Mouse (Mus musculus) neural tube, embryonic 15.5 days (tissue): Measurements from ENCODE around the gene AU022252. TPM values are rescaled to one million over a fixed set of nuclear protein-coding genes. Genes with fewer than 3 reads are reported as not detected.

Experiments used
- ATAC-seq: fragments of 200-750 bp; cut with Nextera tagmentation; 2 replicates; pipeline ENCODE4 v1.8.0; 2017; ENCODE audit warnings: mild to moderate bottlenecking, moderate TSS enrichment, moderate library complexity; ENCODE audit not compliant: low FRiP score
- H3K27ac ChIP-seq: fragments of 300-500 bp; sonication (generic); replicated peaks from 2 replicates; pipeline ENCODE4 v1.5.1; 2015; ENCODE audit warnings: mild to moderate bottlenecking, inconsistent platforms
- H3K27me3 ChIP-seq: fragments of 300-500 bp; sonication (generic); replicated peaks from 2 replicates; pipeline ENCODE4 v1.6.1; 2015; ENCODE audit warnings: inconsistent platforms
- H3K36me3 ChIP-seq: fragments of 300-500 bp; sonication (generic); 2 replicates; pipeline ENCODE4 v1.6.1; 2015; ENCODE audit warnings: inconsistent platforms
- H3K4me1 ChIP-seq: fragments of 300-500 bp; sonication (generic); 2 replicates; pipeline ENCODE4 v1.6.1; 2015; ENCODE audit warnings: inconsistent platforms
- H3K4me2 ChIP-seq: fragments of 300-500 bp; sonication (generic); 2 replicates; pipeline ENCODE4 v1.6.1; 2015; ENCODE audit warnings: inconsistent platforms, mild to moderate bottlenecking, moderate library complexity
- H3K4me3 ChIP-seq: fragments of 300-500 bp; sonication (generic); replicated peaks from 2 replicates; pipeline ENCODE4 v1.5.1; 2015; ENCODE audit warnings: mild to moderate bottlenecking, inconsistent platforms
- H3K9ac ChIP-seq: fragments of 300-500 bp; sonication (generic); replicated peaks from 2 replicates; pipeline ENCODE4 v1.6.1; 2015; ENCODE audit warnings: mild to moderate bottlenecking, inconsistent platforms
- H3K9me3 ChIP-seq: fragments of 300-500 bp; sonication (generic); replicated peaks from 2 replicates; pipeline ENCODE4 v1.6.1; 2016; ENCODE audit warnings: inconsistent platforms
- WGBS: fragments of 180-500 bp; shearing (Covaris S2); methylation state at CpG from one replicate; pipeline ENCODE4 v1.1.7; 2015; ENCODE audit warnings: mixed read lengths; 5-methylcytosine and 5-hydroxymethylcytosine counted together
- polyA plus RNA-seq: library from polyadenylated mRNA; unstranded; fragments of >200 nt; fragmentation: Nextera tagmentation; extraction: Ambion mirVana; gene quantifications from 2 replicates; pipeline ENCODE4 v1.2.1, GENCODE M21; 2015

Gene AU022252
- polyA plus RNA-seq, 1 experiment from 2014 or later = 26.0 TPM

- Histone ChIP-seq H3K36me3 (peaks cover 14% of the 10 kb centered on the region), H3K4me1 (peaks cover 27% of the 10 kb centered on the region), H3K4me2 (peak overlapping the region; percentile 69), H3K4me3 (no peak overlapping the region), H3K9ac (no peak overlapping the region), H3K27ac (no peak overlapping the region), H3K9me3 (no peaks in the 10 kb centered on the region), H3K27me3 (no peaks in the 10 kb centered on the region)
- no peak for ATAC-seq
- 80% methylated on average over 6 of the region's 6 CpGs for WGBS
These were observed 34.4 kb downstream of the AU022252 start for GRCm38 (mm10) chr4:119198105-119198504.

DNA sequence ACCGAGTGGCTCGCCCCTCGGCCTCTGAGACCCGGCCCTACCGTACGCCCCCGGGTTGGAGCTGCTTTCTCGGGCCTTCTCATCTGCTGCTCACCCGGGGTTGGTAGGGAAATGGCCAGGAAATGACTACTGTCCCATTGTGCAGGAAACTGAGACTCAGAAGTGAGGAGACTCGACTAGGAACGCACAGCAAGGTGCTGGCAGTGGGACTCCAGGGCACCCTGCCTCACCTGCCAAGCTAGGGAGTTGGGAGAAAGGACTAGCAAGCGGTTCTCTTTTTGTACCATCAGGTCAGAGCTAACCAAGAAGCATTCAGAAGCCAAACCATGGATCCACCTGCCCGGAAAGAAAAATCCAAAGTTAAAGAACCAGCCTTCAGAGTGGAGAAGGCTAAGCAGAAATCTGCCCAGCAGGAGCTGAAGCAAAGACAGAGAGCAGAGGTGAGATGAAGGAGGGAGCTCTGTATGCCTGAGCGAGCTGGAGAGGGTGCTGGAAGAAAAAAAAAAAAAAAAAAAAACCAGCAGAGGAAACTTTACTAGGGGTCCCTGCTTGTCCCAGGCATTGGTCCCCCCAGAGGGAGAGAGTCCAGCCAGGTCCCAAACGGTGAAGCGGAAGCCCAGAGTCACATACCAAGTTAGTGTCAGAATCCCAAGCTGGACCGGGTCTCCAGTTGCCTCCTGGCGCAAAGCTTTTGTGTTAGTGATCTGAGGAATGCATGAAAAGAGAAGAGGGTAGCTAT, 36.8 kb downstream of the AU022252 start:
- WGBS = 6% methylated on average over 18 of the region's 18 CpGs
- Histone ChIP-seq H3K9me3 (no peaks in the 10 kb centered on the region), H3K4me1 (peaks cover 27% of the 10 kb centered on the region), H3K4me2 (peak overlapping the region; percentile 69), H3K27ac (peak overlapping the region; percentile 79), H3K27me3 (no peaks in the 10 kb centered on the region), H3K4me3 (peak overlapping the region; percentile 62), H3K36me3 (peaks cover 3% of the 10 kb centered on the region), H3K9ac (peak overlapping the region; percentile 69)
- ATAC-seq = peak; percentile 21

DNA sequence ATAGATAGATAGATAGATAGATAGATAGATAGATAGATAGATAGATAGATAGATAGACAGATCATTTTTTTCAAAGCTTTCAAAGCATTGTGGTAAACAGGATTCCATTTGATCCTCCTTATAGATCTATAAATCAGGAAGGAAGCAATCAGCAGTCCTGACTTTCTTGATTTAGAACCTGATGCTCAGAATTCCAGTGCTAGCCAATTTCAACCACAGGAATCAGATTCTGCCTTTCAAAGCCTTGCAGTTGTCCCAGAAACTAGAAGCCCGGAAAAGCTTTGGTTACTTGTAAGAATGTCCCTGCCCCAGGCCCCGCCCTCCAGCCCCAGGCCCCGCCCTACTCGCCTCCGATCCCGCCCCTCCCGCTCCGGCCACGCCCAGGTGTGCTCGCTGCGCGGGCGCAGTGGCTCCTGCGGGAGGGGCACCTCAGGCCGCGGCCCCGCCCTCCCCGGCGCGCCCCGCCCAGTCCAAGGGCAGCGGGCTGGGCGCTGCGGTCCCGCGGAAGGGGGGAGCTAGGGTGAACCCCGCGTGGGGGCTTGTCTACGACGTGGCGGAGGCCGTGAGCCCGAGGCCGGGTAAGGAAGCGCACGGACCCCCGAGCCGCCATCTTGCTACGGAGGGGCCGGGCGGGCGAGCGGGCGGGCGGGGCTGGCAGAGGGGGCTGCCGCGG, 37.5 kb downstream of the AU022252 start, which contains the start of gene Svbp:
Gene Svbp, plus strand, starts transcription at position 398 of the 673 bp plus-strand sequence.
- Histone ChIP-seq H3K27ac (peak within 1 kb of the TSS; percentile 79), H3K9me3 (no peaks in the 10 kb centered on the region), H3K27me3 (no peaks in the 10 kb centered on the region), H3K4me1 (peaks cover 27% of the 10 kb centered on the region), H3K4me3 (peak within 1 kb of the TSS; percentile 62), H3K36me3 (no peaks in the 10 kb centered on the region), H3K4me2 (peak within 1 kb of the TSS; percentile 69), H3K9ac (peak within 1 kb of the TSS; percentile 69)
- under 1% methylated on average over 41 of the region's 47 CpGs for WGBS
- ATAC-seq = peak; percentile 91

GRCm38 (mm10) chr4:119192757-119193156, 39.8 kb downstream of the AU022252 start:
- Histone ChIP-seq H3K4me1 (peaks cover 18% of the 10 kb centered on the region), H3K4me2 (no peak overlapping the region), H3K36me3 (no peaks in the 10 kb centered on the region), H3K4me3 (no peak overlapping the region), H3K27me3 (no peaks in the 10 kb centered on the region), H3K27ac (no peak overlapping the region), H3K9ac (no peak overlapping the region), H3K9me3 (no peaks in the 10 kb centered on the region)
- no peak for ATAC-seq
- 82% methylated on average over 4 of the region's 4 CpGs for WGBS

- Histone ChIP-seq H3K27me3 (no peaks in the 10 kb centered on the region), H3K4me1 (peaks cover 5% of the 10 kb centered on the region; the same call in 1 of the 2 replicates), H3K4me3 (no peak overlapping the region), H3K36me3 (no peaks in the 10 kb centered on the region), H3K9ac (no peak overlapping the region), H3K4me2 (no peak overlapping the region), H3K27ac (no peak overlapping the region), H3K9me3 (no peaks in the 10 kb centered on the region)
- WGBS = 66% methylated on average over 3 of the region's 3 CpGs
- ATAC-seq = no peak
These were observed 41.2 kb downstream of the AU022252 start for GRCm38 (mm10) chr4:119191273-119191672.

- H3K36me3 ChIP-seq = no peaks in the 10 kb centered on the region
- H3K4me2 ChIP-seq = no peak overlapping the region
- no peak overlapping the region for H3K4me3 ChIP-seq
- H3K27me3 ChIP-seq = no peaks in the 10 kb centered on the region
- WGBS = 89% methylated on average over 8 of the region's 8 CpGs
- H3K27ac ChIP-seq = no peak overlapping the region
- H3K9me3 ChIP-seq = no peaks in the 10 kb centered on the region
- ATAC-seq = no peak
- no peak overlapping the region for H3K9ac ChIP-seq
- H3K4me1 ChIP-seq = no peaks in the 10 kb centered on the region
These were observed 41.9 kb downstream of the AU022252 start for GRCm38 (mm10) chr4:119190618-119191017.

- Histone ChIP-seq H3K9ac (no peak within 1 kb of the TSS), H3K36me3 (no peaks in the 10 kb centered on the region), H3K4me1 (no peaks in the 10 kb centered on the region), H3K9me3 (no peaks in the 10 kb centered on the region), H3K4me3 (no peak within 1 kb of the TSS), H3K27me3 (no peaks in the 10 kb centered on the region), H3K4me2 (no peak within 1 kb of the TSS), H3K27ac (no peak within 1 kb of the TSS)
- no peak for ATAC-seq
- 59% methylated on average over 6 of the region's 6 CpGs for WGBS
These were observed 42.6 kb downstream of the AU022252 start, which contains the start of gene Ermap for GRCm38 (mm10) chr4:119189864-119190263. Gene Ermap (minus strand): TSS chr4:119190011.

- 42% methylated on average over 6 of the region's 6 CpGs for WGBS
- no peaks in the 10 kb centered on the region for H3K27me3 ChIP-seq
- H3K27ac ChIP-seq = no peak overlapping the region
- H3K4me2 ChIP-seq = no peak overlapping the region
- H3K36me3 ChIP-seq = no peaks in the 10 kb centered on the region
- no peaks in the 10 kb centered on the region for H3K9me3 ChIP-seq
- no peak for ATAC-seq
- H3K9ac ChIP-seq = no peak overlapping the region
- H3K4me3 ChIP-seq = no peak overlapping the region
- H3K4me1 ChIP-seq = no peaks in the 10 kb centered on the region
These were observed 43.1 kb downstream of the AU022252 start for GRCm38 (mm10) chr4:119189392-119189791.

DNA sequence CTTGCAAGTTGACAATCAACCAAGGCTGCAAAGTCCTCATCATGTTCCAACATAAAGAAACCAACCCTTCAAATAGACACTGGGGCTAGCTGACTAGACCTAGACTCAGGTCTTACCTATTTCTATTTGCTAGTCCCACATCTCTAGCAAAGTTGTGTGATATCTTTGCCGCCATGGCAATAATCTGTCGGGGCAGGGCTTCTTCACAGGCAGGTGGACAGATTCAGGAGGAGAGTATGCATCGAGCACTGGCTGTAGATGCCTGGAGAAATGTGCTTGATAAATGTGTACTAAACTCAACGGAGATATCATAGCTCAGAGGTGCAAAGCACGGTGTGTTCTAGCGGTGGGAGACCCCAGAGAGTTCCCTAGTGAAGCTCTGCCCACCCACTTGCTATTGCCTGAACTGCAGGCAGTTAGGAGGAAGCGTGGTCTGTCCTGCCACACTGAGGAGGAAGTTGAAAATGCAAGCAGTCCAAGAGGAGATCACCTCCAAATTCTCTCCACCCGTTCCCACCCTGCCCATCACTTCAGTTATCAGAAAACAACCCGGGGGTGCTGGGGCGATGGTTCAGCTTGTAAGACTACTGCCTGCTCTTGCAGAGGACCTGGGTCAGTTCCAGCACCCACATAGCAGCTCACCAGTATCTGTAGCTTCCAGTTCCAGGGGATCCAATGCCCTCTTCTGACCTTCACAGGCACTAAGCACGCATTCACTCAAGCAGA, 44.3 kb downstream of the AU022252 start:
- Histone ChIP-seq H3K9ac (no peak overlapping the region), H3K4me3 (no peak overlapping the region), H3K4me1 (no peaks in the 10 kb centered on the region), H3K27ac (no peak overlapping the region), H3K36me3 (no peaks in the 10 kb centered on the region), H3K27me3 (no peaks in the 10 kb centered on the region), H3K9me3 (no peaks in the 10 kb centered on the region), H3K4me2 (no peak overlapping the region)
- no peak for ATAC-seq
- 55% methylated on average over 11 of the region's 11 CpGs for WGBS

- Histone ChIP-seq H3K36me3 (no peaks in the 10 kb centered on the region), H3K27ac (no peak overlapping the region), H3K4me1 (no peaks in the 10 kb centered on the region), H3K9ac (no peak overlapping the region), H3K27me3 (no peaks in the 10 kb centered on the region), H3K4me2 (no peak overlapping the region), H3K4me3 (no peak overlapping the region), H3K9me3 (no peaks in the 10 kb centered on the region)
- no peak for ATAC-seq
- 82% methylated on average over 4 of the region's 4 CpGs for WGBS
These were observed 46.7 kb downstream of the AU022252 start for GRCm38 (mm10) chr4:119185771-119186170.

DNA sequence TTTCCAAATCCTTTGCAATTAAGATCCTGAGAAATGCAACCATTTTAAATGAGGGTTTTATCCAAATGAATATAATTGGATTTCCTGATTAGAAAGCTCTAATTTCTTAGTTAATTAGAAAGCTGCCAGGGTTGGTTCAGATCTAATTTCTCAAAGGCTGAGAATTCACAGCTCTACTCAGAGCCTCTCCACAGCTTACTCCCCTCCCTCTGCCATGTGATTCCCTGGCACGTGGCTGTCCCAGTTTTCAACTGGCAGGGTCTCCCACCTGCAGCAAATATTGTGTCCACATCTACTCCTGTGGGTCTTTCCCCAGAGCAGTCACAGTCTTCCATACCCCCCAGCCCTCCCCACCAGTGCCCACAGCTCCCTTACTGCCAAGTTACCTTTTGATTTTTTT, 49.0 kb downstream of the AU022252 start:
- WGBS = 57% methylated on average over 1 of the region's 1 CpGs
- no peak overlapping the region for H3K27ac ChIP-seq
- no peaks in the 10 kb centered on the region for H3K4me1 ChIP-seq
- H3K9ac ChIP-seq = no peak overlapping the region
- no peak for ATAC-seq
- H3K4me2 ChIP-seq = no peak overlapping the region
- H3K36me3 ChIP-seq = no peaks in the 10 kb centered on the region
- no peak overlapping the region for H3K4me3 ChIP-seq
- no peaks in the 10 kb centered on the region for H3K27me3 ChIP-seq
- H3K9me3 ChIP-seq = no peaks in the 10 kb centered on the region
